Mouse (Mus musculus) MEL (cell line): ENCODE measurements at regions not wholly inside any gene's neighbourhood (a gene's known extent, or its start where the extent isn't known, plus 50 kb on each side); places are given as distances from the start of the nearest gene placed in this dataset.

Source experiments
- DNase-seq: peaks from one replicate; pipeline ENCODE4 v3.0.0; 2011; ENCODE audit warnings: low read depth, low spot score
- H3K27ac ChIP-seq: 2 replicates; pipeline ENCODE4 v1.5.1; 2012; ENCODE audit warnings: low read depth, mild to moderate bottlenecking, control low read depth, low read length, moderate library complexity; ENCODE audit not compliant: control insufficient read depth
- H3K27me3 ChIP-seq, 2 experiments: fragments of 150-350 bp in 1 of 2; sonication (generic) in 1 of 2; 2 replicates each; pipeline ENCODE4 v1.6.1; 2012; ENCODE audit warnings: low read length in 2 of 2, mild to moderate bottlenecking in 2 of 2, improper control_type of control experiment in 1 of 2, moderate library complexity in 1 of 2; ENCODE audit not compliant: insufficient read depth in 2 of 2, control insufficient read depth in 1 of 2
- H3K36me3 ChIP-seq, 2 experiments: 2 replicates each; pipeline ENCODE4 v1.6.1; 2012 to 2014; ENCODE audit warnings: low read length in 2 of 2, improper control_type of control experiment in 1 of 2, inconsistent platforms in 1 of 2, mild to moderate bottlenecking in 1 of 2; ENCODE audit not compliant: insufficient read depth in 2 of 2, control insufficient read depth in 1 of 2
- H3K4me1 ChIP-seq, 2 experiments: fragments of 150-350 bp in 1 of 2; sonication (generic) in 1 of 2; 2 replicates each; pipeline ENCODE4 v1.6.1; 2012; ENCODE audit warnings: low read length in 2 of 2, improper control_type of control experiment in 1 of 2, mild to moderate bottlenecking in 1 of 2; ENCODE audit not compliant: insufficient read depth in 2 of 2, control insufficient read depth in 1 of 2
- H3K4me3 ChIP-seq, 2 experiments: fragments of 150-350 bp in 1 of 2; sonication (generic) in 1 of 2; 2 replicates each; pipeline ENCODE4 v1.5.1; 2012; ENCODE audit warnings: low read depth in 2 of 2, low read length in 2 of 2, mild to moderate bottlenecking in 2 of 2, moderate library complexity in 2 of 2, control low read depth in 1 of 2, improper control_type of control experiment in 1 of 2; ENCODE audit not compliant: control insufficient read depth in 1 of 2, insufficient read depth in 1 of 2
- H3K79me2 ChIP-seq: 2 replicates; pipeline ENCODE4 v1.6.1; 2012; ENCODE audit warnings: mild to moderate bottlenecking, low read length, moderate library complexity; ENCODE audit not compliant: control insufficient read depth, poor library complexity, insufficient read depth
- H3K9ac ChIP-seq: 2 replicates; pipeline ENCODE4 v1.6.1; 2012; ENCODE audit warnings: low read depth, mild to moderate bottlenecking, control low read depth, low read length, moderate library complexity; ENCODE audit not compliant: control insufficient read depth, poor library complexity, severe bottlenecking
- H3K9me3 ChIP-seq: fragments of 150-350 bp; sonication (generic); replicated peaks from 2 replicates; pipeline ENCODE4 v1.6.1; 2012; ENCODE audit warnings: mild to moderate bottlenecking, low read length, improper control_type of control experiment, moderate library complexity; ENCODE audit not compliant: insufficient read depth
- CHD1 ChIP-seq: IDR thresholded peaks from 2 replicates; pipeline ENCODE4 v1.6.1; 2012; ENCODE audit warnings: low read depth, mild to moderate bottlenecking, inconsistent platforms, low read length, improper control_type of control experiment
- CHD2 ChIP-seq: IDR thresholded peaks from 2 replicates; pipeline ENCODE4 v1.6.1; 2011; ENCODE audit warnings: low read length, improper control_type of control experiment
- CTCF ChIP-seq, 3 experiments: IDR thresholded peaks in 2 of 3; conservative IDR thresholded peaks in 1 of 3; 2 replicates each; pipeline ENCODE4 v1.5.1; 2011 to 2012; ENCODE audit warnings: low read length in 3 of 3, low read depth in 2 of 3, mild to moderate bottlenecking in 2 of 3, improper control_type of control experiment in 1 of 3, inconsistent platforms in 1 of 3, mixed read lengths in 1 of 3, moderate library complexity in 1 of 3; ENCODE audit not compliant: control insufficient read depth in 1 of 3, insufficient read depth in 1 of 3, poor library complexity in 1 of 3, severe bottlenecking in 1 of 3
- ELF1 ChIP-seq: IDR thresholded peaks from 2 replicates; pipeline ENCODE4 v1.6.1; 2014; ENCODE audit warnings: low read depth, mild to moderate bottlenecking, inconsistent platforms, low read length, improper control_type of control experiment, moderate library complexity
- EP300 ChIP-seq, 2 experiments: IDR thresholded peaks; 2 replicates each; pipeline ENCODE4 v1.6.1; 2011; ENCODE audit warnings: improper control_type of control experiment in 2 of 2, low read length in 2 of 2, low read depth in 1 of 2, mild to moderate bottlenecking in 1 of 2
- ETS1 ChIP-seq: IDR thresholded peaks from 2 replicates; pipeline ENCODE4 v1.6.1; 2012; ENCODE audit warnings: low read depth, mild to moderate bottlenecking, inconsistent platforms, low read length, improper control_type of control experiment, moderate library complexity
- HCFC1 ChIP-seq: IDR thresholded peaks from 2 replicates; pipeline ENCODE4 v1.6.1; 2012; ENCODE audit warnings: low read depth, mild to moderate bottlenecking, inconsistent platforms, low read length, improper control_type of control experiment, moderate library complexity
- JUND ChIP-seq: IDR thresholded peaks from 2 replicates; pipeline ENCODE4 v1.6.1; 2011; ENCODE audit warnings: low read depth, mild to moderate bottlenecking, improper control_type of control experiment, low read length
- KAT2A ChIP-seq: conservative IDR thresholded peaks from 2 replicates; pipeline ENCODE4 v1.6.1; 2012; ENCODE audit warnings: low read depth, low read length, improper control_type of control experiment, inconsistent platforms
- MAX ChIP-seq: IDR thresholded peaks from 2 replicates; pipeline ENCODE4 v1.6.1; 2011; ENCODE audit warnings: low read length, improper control_type of control experiment
- MAZ ChIP-seq: IDR thresholded peaks from 2 replicates; pipeline ENCODE4 v1.6.1; 2012; ENCODE audit warnings: low read depth, mild to moderate bottlenecking, inconsistent platforms, low read length, improper control_type of control experiment
- MEF2A ChIP-seq: IDR thresholded peaks from 2 replicates; pipeline ENCODE4 v1.6.1; 2014; ENCODE audit warnings: low read depth, mild to moderate bottlenecking, inconsistent platforms, low read length, improper control_type of control experiment; ENCODE audit not compliant: poor library complexity, insufficient replicate concordance, severe bottlenecking; ENCODE audit errors: extremely low read depth
- MXI1 ChIP-seq: IDR thresholded peaks from 2 replicates; pipeline ENCODE4 v1.6.1; 2011; ENCODE audit warnings: mild to moderate bottlenecking, low read depth, low read length, improper control_type of control experiment
- MYB ChIP-seq: IDR thresholded peaks from 2 replicates; pipeline ENCODE4 v1.6.1; 2011; ENCODE audit warnings: mild to moderate bottlenecking, low read depth, low read length, improper control_type of control experiment
- MYC ChIP-seq: IDR thresholded peaks from 2 replicates; pipeline ENCODE4 v1.6.1; 2011; ENCODE audit warnings: low read depth, mild to moderate bottlenecking, low read length, improper control_type of control experiment, moderate library complexity
- NELFE ChIP-seq: IDR thresholded peaks from 2 replicates; pipeline ENCODE4 v1.6.1; 2011; ENCODE audit warnings: low read depth, low read length, improper control_type of control experiment
- NRF1 ChIP-seq: IDR thresholded peaks from 2 replicates; pipeline ENCODE4 v1.6.1; 2014; ENCODE audit warnings: low read depth, mild to moderate bottlenecking, inconsistent platforms, low read length, improper control_type of control experiment, moderate library complexity; ENCODE audit not compliant: poor library complexity, insufficient read depth, severe bottlenecking
- POLR2A ChIP-seq, 2 experiments: IDR thresholded peaks; 2 replicates each; pipeline ENCODE4 v1.6.1; 2011 to 2012; ENCODE audit warnings: low read length in 2 of 2, mild to moderate bottlenecking in 2 of 2, control low read depth in 1 of 2, improper control_type of control experiment in 1 of 2, low read depth in 1 of 2, moderate library complexity in 1 of 2; ENCODE audit not compliant: control insufficient read depth in 1 of 2, insufficient read depth in 1 of 2, poor library complexity in 1 of 2
- POLR2AphosphoS5 ChIP-seq: IDR thresholded peaks from 2 replicates; pipeline ENCODE4 v1.6.1; 2012; ENCODE audit warnings: low read depth, borderline replicate concordance, mild to moderate bottlenecking, inconsistent platforms, low read length, moderate library complexity, mixed read lengths
- RAD21 ChIP-seq: IDR thresholded peaks from 2 replicates; pipeline ENCODE4 v1.6.1; 2011; ENCODE audit warnings: mild to moderate bottlenecking, low read depth, low read length, improper control_type of control experiment
- SMC3 ChIP-seq: IDR thresholded peaks from 2 replicates; pipeline ENCODE4 v1.6.1; 2011; ENCODE audit warnings: low read depth, low read length, improper control_type of control experiment
- TAL1 ChIP-seq: IDR thresholded peaks from 2 replicates; pipeline ENCODE4 v1.6.1; 2012; ENCODE audit warnings: mild to moderate bottlenecking, inconsistent platforms, low read length, moderate library complexity, mixed read lengths
- TCF12 ChIP-seq: IDR thresholded peaks from 2 replicates; pipeline ENCODE4 v1.6.1; 2014; ENCODE audit warnings: low read depth, mild to moderate bottlenecking, inconsistent platforms, low read length, improper control_type of control experiment, moderate library complexity
- ZMIZ1 ChIP-seq: IDR thresholded peaks from 2 replicates; pipeline ENCODE4 v1.6.1; 2012; ENCODE audit warnings: low read depth, mild to moderate bottlenecking, inconsistent platforms, low read length, improper control_type of control experiment, moderate library complexity

DNA sequence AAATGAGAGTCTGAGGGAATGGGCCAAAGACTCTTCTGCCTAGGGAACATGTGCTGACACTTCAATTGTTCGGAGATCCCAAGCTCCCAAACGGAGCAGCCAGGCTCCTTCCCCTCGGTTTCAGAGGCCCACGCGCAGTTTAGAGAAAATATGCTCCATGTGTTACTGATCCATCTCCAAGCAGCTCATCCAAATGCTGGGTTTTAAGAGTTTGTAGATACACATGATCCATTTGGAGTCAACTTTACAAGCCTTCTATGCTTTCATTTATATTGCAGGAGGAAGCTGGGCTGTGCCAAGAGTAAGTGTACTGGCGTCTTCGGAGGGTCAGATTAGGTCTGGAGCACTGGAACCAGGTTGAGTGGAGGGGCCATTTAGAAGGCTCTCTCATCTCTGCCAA is 102.0 kb upstream of the Gdf10 start:
- H3K9me3 ChIP-seq, result no peaks in the 10 kb centered on the region
- no peaks in the 10 kb centered on the region for H3K27me3 ChIP-seq
- DNase-seq, result no peak
- TF ChIP-seq ELF1, result no peak
- TF ChIP-seq EP300 (IDR thresholded peaks at IDR 0.05; ENCODE audit: low read depth in 1 of 2, low read length in 2 of 2), result no peak
- no peak for TF ChIP-seq RAD21
- no peak for TF ChIP-seq POLR2A (IDR thresholded peaks at IDR 0.05; ENCODE audit: control insufficient read depth in 1 of 2, insufficient read depth in 1 of 2, low read depth in 1 of 2, low read length in 2 of 2, poor library complexity in 1 of 2)
- TF ChIP-seq ETS1, result no peak
- no peaks in the 10 kb centered on the region for H3K79me2 ChIP-seq
- no peak overlapping the region for H3K27ac ChIP-seq
- no peaks in the 10 kb centered on the region for H3K4me1 ChIP-seq
- H3K36me3 ChIP-seq, result no peaks in the 10 kb centered on the region
- H3K4me3 ChIP-seq, result no peak overlapping the region
- no peak overlapping the region for H3K9ac ChIP-seq

DNA sequence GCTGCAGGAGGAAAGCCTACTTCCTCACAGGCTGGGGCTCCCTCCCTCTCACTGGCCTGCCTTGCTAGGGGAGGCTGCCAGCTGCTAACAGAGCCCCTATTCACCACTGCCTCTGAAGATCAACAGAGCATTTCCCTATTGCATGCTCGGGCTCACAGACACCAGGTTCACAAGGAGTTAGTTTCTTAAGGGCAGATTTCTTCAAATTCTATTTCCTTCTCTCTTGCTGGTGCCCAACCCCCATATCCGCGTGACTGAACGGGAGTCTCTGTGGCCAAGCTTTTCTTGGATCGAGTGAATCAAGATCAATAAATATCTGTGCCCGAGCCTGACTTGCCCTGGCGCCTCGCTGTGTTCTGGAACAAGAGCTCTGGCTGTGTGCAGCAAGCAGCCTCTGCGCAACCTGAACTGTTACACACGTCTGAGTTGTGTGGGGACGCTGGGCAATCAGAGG is 98.9 kb upstream of the Gdf10 start:
- no peaks in the 10 kb centered on the region for H3K27me3 ChIP-seq
- no peak overlapping the region for H3K27ac ChIP-seq
- H3K79me2 ChIP-seq, result no peaks in the 10 kb centered on the region
- no peaks in the 10 kb centered on the region for H3K36me3 ChIP-seq
- TF ChIP-seq JUND (no peak), POLR2AphosphoS5 (no peak), SMC3 (no peak), CHD2 (no peak), MYB (no peak), NRF1 (no peak), RAD21 (no peak), CTCF (IDR thresholded peaks at IDR 0.05 in 2 of 3, conservative IDR thresholded peaks at IDR 0.05 in 1 of 3; ENCODE audit: control insufficient read depth in 1 of 3, insufficient read depth in 1 of 3, low read depth in 2 of 3, low read length in 3 of 3, poor library complexity in 1 of 3, severe bottlenecking in 1 of 3) (no peak), MAZ (no peak), TAL1 (no peak), CHD1 (no peak), MYC (no peak), NELFE (no peak), MAX (no peak), MEF2A (no peak), MXI1 (no peak), HCFC1 (no peak), TCF12 (no peak), ZMIZ1 (no peak), KAT2A (no peak)
- no peak overlapping the region for H3K4me3 ChIP-seq
- H3K4me1 ChIP-seq, result no peaks in the 10 kb centered on the region
- no peak for DNase-seq
- H3K9me3 ChIP-seq, result no peaks in the 10 kb centered on the region
- H3K9ac ChIP-seq, result no peak overlapping the region
